Mouse (Mus musculus): ENCODE data around the gene Ndufaf2. TPM values are rescaled to one million over a fixed set of nuclear protein-coding genes. Genes with fewer than 3 reads are reported as not detected.

Ndufaf2 gene
- total RNA-seq (2021), result 10 to 100 TPM; 20.3 to 22.0 TPM
- long read RNA-seq, experiment 1, transcript Ndufaf2-201 (4 exons, 678 nt), result major isoform, 12 of 27 reads
- long read RNA-seq, experiment 1, partial matches to known transcripts, result 0 of 27 reads
- long read RNA-seq, experiment 1, other reads (novel, unspliced or antisense), result 14 of 27 reads
- long read RNA-seq, experiment 2, transcript Ndufaf2-201 (4 exons, 678 nt), result major isoform, 5 of 17 reads
- long read RNA-seq, experiment 2, partial matches to known transcripts, result 1 of 17 reads
- long read RNA-seq, experiment 2, other reads (novel, unspliced or antisense), result 10 of 17 reads

DNA sequence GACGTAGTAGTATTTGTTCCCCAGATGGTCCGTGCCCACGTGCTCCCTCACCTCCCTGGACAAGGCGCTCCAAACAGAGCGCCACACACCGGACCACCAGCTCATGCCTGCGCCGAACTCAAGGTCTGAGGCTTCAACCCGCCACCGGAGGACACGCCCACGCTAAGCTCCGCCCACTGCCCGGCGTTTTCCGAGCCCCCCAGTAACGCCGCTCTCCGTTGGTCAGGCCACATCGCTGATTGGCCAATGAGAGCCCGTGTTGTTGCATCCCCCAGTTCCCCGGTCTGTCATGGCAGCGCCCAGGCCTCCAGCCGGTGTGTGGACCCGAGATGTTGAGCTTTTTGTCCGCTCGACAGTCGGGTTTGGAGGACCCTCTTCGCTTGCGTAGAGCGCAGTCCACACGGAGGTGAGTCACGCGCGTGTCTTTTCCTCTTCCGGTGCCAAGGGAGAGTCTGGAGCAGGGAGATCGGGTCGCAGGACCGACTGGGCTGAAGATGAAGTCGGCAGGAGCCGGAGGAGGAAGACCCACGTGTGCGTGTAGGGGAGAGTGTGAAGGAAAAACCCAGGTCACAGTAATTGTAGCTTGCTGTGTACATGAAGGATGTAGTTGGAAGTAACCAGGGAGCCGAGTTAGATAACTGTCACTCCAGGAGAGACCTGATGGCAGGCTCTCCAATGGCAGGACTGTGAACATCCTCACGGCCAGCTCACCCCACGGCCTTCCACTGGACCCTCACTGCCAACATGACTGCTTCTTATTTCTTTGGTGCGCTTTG, at the start of gene Ndufaf2, which contains the start of gene Ercc8:
Ndufaf2 (minus strand) TSS at position 159 of the 776 bp plus-strand sequence.
Ercc8 (plus strand) TSS at position 267 of the 776 bp plus-strand sequence.
- peak; percentile 95 to 97 for DNase-seq (ENCODE audit: low spot score in 2 of 2)
- intact Hi-C loops (cut with DNase I), result loop anchor here (10.0 kb wide), 2 partner anchors 274 to 1214 kb away; partner anchors contain the start of gene Dimt1

GRCm38 (mm10) chr13:108208090-108208489, 49.7 kb upstream of the Ndufaf2 start:
- intact Hi-C loops (cut with DNase I), result no loop called here
- no peak for DNase-seq (ENCODE audit: low spot score in 2 of 2)

DNA sequence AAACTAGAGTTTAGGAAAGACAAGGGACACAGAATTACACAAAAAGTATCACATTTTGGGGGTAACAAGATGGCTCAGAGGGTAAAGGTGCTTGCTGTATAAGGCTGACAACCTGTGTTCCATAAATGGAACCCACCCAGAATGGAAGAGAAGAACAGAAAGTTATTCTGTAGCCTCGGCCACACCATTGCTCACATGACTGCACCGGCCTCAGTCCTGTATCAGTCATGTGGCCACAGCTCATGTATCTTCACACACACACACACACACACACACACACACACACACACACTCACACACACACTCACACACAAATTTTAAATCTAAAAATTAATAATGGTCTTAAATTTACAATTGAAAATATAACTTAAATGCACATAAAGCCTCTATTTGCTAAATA, 49.0 kb upstream of the Ndufaf2 start:
- DNase-seq (ENCODE audit: low spot score in 2 of 2), result no peak
- intact Hi-C loops (cut with DNase I), result no loop called here

- DNase-seq (ENCODE audit: low spot score in 2 of 2), result no peak
- intact Hi-C loops (cut with DNase I), result no loop called here
These were observed 46.4 kb upstream of the Ndufaf2 start for GRCm38 (mm10) chr13:108204857-108205256.

DNA sequence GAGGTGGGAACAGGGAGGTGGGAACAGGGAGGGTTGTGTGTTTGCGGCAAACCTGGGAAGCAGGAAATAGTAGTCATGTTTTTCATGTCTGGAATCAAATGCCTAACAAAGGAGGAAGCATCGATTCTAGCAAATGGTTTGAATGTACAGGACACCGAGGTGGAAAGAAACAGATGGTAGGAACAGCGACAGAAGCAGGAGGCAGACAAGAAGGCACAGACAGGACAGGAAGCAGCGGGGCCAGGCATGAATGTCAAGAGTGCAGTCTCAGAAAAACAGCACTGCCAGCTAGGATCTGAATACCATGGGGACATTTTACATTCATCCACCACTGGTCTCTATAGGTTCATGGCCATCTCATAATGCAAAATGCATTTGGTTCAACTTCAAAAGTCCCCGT, 37.1 kb upstream of the Ndufaf2 start:
- no peak for DNase-seq (ENCODE audit: low spot score in 2 of 2)
- intact Hi-C loops (cut with DNase I), result no loop called here

DNA sequence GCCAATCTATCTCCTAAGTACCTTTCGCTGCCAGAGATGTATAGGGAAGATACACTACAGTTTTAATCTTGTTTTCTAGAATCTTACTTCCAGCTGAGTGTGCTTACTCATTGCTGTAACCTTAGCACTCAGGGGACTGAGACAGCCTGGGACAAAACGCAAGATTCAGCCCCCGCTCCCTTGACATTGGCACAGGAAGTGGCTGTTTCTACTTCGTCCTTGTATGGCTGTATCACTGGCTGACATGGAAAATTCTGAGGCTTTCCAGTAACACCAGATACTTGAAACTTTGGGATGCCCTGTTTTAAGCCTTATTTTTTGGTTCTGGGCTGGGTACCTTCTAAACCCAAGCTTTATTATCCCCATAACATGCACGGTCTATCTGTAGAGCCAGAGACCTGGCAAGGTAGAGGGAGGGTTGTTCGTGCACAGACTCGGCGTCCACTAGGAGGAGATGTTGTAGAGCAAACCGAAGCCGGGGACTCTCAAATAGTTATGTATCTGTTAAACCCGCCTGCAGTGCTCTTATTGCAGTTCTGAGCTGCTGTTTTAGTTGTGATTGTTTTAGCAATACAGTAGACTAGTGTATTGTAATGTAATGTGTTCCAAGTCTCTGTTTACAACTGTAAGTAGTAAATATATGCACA, 32.8 kb upstream of the Ndufaf2 start:
- peak; percentile 67 to 74 for DNase-seq (ENCODE audit: low spot score in 2 of 2)
- intact Hi-C loops (cut with DNase I), result loop anchor here (5.0 kb wide), 1 partner anchor 136 kb away; no protein-coding TSS in a partner anchor

DNA sequence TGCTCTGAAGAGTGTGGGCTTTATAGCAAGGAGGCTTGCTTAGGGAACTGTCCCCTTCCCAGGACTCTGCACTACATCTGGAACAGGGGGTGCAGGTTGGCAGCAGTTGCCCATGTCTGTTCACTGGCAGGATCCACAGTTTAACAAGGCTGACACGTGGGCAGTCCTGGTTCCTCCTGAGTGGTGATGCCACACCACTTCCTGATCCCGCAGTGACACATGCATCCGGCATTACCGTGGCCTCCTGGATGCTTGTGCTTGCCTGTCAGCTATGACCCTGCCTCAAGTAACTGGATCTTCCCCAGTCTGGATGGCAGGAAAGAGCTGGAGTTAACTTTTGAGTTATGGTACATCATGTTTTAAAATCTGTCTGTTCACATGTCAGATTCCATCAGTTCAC, 29.6 kb upstream of the Ndufaf2 start:
- no peak for DNase-seq (ENCODE audit: low spot score in 2 of 2)
- intact Hi-C loops (cut with DNase I), result no loop called here

- DNase-seq (ENCODE audit: low spot score in 2 of 2), result no peak
- intact Hi-C loops (cut with DNase I), result no loop called here
These were observed 27.1 kb upstream of the Ndufaf2 start for GRCm38 (mm10) chr13:108185530-108185929.

DNA sequence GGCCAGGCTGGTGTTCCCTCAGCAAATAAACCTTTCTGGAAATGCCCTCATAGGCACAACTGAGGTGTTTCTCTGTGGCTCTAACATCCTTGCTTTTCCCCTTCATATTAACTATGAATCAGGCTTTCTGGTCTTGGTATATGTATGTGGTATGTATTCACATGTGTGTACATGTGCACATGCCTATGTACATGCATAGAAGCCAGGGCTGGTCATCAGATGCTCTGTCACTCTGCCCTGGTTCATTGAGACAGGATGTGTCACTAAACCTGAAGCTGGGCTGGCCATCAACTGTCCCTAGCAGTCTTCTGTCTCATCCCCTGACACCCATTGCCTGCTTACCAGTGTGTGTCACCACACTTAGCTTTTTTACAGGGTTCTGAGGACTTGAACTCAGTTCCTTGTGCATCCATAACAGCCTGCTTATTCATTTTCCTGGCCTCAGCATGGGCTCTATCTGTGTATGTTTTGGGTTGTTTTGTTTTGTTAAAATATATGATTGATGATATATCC, 26.4 kb upstream of the Ndufaf2 start:
- intact Hi-C loops (cut with DNase I), result no loop called here
- no peak for DNase-seq (ENCODE audit: low spot score in 2 of 2)

- intact Hi-C loops (cut with DNase I), result no loop called here
- DNase-seq (ENCODE audit: low spot score in 2 of 2), result no peak
These were observed 22.4 kb upstream of the Ndufaf2 start for GRCm38 (mm10) chr13:108180821-108181220.

GRCm38 (mm10) chr13:108179618-108180017, 21.2 kb upstream of the Ndufaf2 start:
- no peak for DNase-seq (ENCODE audit: low spot score in 2 of 2)
- intact Hi-C loops (cut with DNase I), result no loop called here

- no peak for DNase-seq (ENCODE audit: low spot score in 2 of 2)
- intact Hi-C loops (cut with DNase I), result no loop called here
These were observed 12.1 kb upstream of the Ndufaf2 start for GRCm38 (mm10) chr13:108170511-108170910.

DNA sequence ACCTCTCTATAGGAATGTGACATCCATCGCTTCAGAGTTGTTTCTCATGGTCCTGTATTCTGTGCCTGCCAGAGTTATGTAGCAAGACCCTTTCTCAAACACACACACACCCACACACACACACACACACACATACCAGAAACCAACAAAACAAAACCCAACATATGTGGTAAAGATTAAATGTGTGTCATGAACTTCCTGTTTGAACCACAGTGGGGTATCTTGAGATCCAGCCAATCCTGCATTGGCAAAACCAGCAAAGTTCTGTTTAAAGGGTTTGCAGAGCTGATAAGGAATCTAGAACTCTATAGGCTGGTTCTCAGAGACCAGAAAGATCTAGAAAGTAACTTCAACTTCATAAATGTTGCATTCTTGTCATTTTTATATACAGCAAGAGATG, 11.6 kb upstream of the Ndufaf2 start:
- DNase-seq (ENCODE audit: low spot score in 2 of 2), result no peak
- intact Hi-C loops (cut with DNase I), result no loop called here

- DNase-seq (ENCODE audit: low spot score in 2 of 2), result no peak
- intact Hi-C loops (cut with DNase I), result no loop called here
These were observed 6.2 kb upstream of the Ndufaf2 start for GRCm38 (mm10) chr13:108164621-108165020.

GRCm38 (mm10) chr13:108163912-108164311, 5.5 kb upstream of the Ndufaf2 start:
- no peak for DNase-seq (ENCODE audit: low spot score in 2 of 2)
- intact Hi-C loops (cut with DNase I), result no loop called here

DNA sequence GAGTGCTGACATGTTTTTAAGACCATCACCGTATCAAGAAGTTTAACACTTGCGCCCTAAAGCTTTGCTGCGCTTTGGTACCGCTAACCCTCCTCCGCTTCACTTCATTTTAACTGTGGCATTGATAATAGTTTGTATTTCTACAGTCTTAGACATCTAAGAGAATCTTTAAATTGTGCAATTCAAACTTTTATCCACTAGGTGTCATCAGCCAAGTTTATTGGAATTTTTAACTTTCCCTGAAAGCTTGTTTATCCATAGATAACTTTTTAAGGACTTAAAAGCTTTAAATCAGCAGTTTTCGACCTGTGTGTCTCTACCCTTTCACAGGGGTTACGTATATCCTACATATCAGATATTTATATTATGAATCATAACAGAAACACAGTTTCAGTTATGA, 1.5 kb upstream of the Ndufaf2 start:
- no peak for DNase-seq (ENCODE audit: low spot score in 2 of 2)
- intact Hi-C loops (cut with DNase I), result loop anchor here (10.0 kb wide), 2 partner anchors 275 to 1215 kb away; partner anchors contain the start of gene Dimt1

GRCm38 (mm10) chr13:108159241-108159575, 785 bp upstream of the Ndufaf2 start:
- intact Hi-C loops (cut with DNase I), result loop anchor here (10.0 kb wide), 2 partner anchors 274 to 1214 kb away; partner anchors contain the start of gene Dimt1

GRCm38 (mm10) chr13:108157732-108158464, 525 bp downstream of the Ndufaf2 start:
- DNase-seq (ENCODE audit: low spot score in 2 of 2), result peak in 1 of 2 experiments; percentile 22

More at GRCm38 (mm10) chr13:108159241-108159575, 785 bp upstream of the Ndufaf2 start:
- DNase-seq (ENCODE audit: low spot score in 2 of 2), result no peak

DNA sequence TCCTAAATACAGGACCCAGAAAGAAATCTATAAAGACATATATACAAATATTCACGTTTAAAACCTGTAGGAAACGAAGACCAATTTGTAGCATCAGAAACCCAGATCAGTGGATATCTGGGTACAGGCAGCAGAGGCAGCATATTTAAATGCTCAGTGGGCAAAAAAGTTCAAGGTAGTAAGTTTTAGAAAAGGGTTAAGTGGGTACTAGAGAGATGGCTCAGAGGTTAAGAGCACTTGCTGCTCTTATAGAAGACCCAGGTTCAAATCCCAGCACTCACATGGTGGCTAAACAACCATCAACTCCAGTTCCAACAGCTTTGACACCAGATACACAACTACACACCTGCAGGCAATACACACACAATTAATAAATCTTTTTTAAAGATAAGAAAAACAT, 1.3 kb downstream of the Ndufaf2 start:
- DNase-seq (ENCODE audit: low spot score in 2 of 2), result no peak
- intact Hi-C loops (cut with DNase I), result loop anchor here (10.0 kb wide), 2 partner anchors 272 to 1212 kb away; partner anchors contain the start of gene Dimt1

More at GRCm38 (mm10) chr13:108157732-108158464, 525 bp downstream of the Ndufaf2 start:
- intact Hi-C loops (cut with DNase I), result loop anchor here (10.0 kb wide), 2 partner anchors 273 to 1213 kb away; partner anchors contain the start of gene Dimt1
